Mouse (Mus musculus) frontal cortex, adult (tissue): ENCODE results near the gene Zfp296.
A peak's percentile ranks its signal among the peaks of the same experiment; 100 is the strongest.

Source experiments
- ATAC-seq: cut with Nextera tagmentation; 2 replicates; pipeline ENCODE4 v1.9.2; 2017; ENCODE audit warnings: mild to moderate bottlenecking, moderate library complexity, mixed read lengths; ENCODE audit not compliant: low TSS enrichment

Gene Zfp296

GRCm38 (mm10) chr7:19577141-19577852 lies at the start of gene Zfp296, which contains the start of gene Gemin7:
Zfp296 (plus strand) TSS chr7:19577287.
Gemin7 (minus strand) TSS chr7:19577595.
- peak; percentile 20; the same call in 1 of the 2 replicates for ATAC-seq

GRCm38 (mm10) chr7:19531077-19531476 lies 46.0 kb upstream of the Zfp296 start:
- no peak for ATAC-seq

- ATAC-seq = no peak
Observed at GRCm38 (mm10) chr7:19532240-19532639, 44.8 kb upstream of the Zfp296 start.

- no peak for ATAC-seq
Observed at GRCm38 (mm10) chr7:19534676-19535075, 42.4 kb upstream of the Zfp296 start.

- no peak for ATAC-seq
Observed at GRCm38 (mm10) chr7:19540771-19541566, 36.1 kb upstream of the Zfp296 start.

- no peak for ATAC-seq
Observed at GRCm38 (mm10) chr7:19541681-19542154, 35.4 kb upstream of the Zfp296 start.

- ATAC-seq = peak; percentile 70; the same call in 1 of the 2 replicates
Observed at GRCm38 (mm10) chr7:19542155-19542691, 34.9 kb upstream of the Zfp296 start.

- no peak for ATAC-seq
Observed at GRCm38 (mm10) chr7:19543584-19543983, 33.5 kb upstream of the Zfp296 start.

GRCm38 (mm10) chr7:19546007-19546406 lies 31.1 kb upstream of the Zfp296 start:
- ATAC-seq = no peak

- no peak for ATAC-seq
Observed at GRCm38 (mm10) chr7:19547344-19547969, 29.6 kb upstream of the Zfp296 start.

- ATAC-seq = no peak
Observed at GRCm38 (mm10) chr7:19549394-19549793, 27.7 kb upstream of the Zfp296 start.

GRCm38 (mm10) chr7:19551634-19552033 lies 25.5 kb upstream of the Zfp296 start:
- no peak for ATAC-seq

- ATAC-seq = no peak
Observed at GRCm38 (mm10) chr7:19552443-19552842, 24.6 kb upstream of the Zfp296 start.

- peak; percentile 93 for ATAC-seq
Observed at GRCm38 (mm10) chr7:19554168-19554567, 22.9 kb upstream of the Zfp296 start.

- ATAC-seq = no peak
Observed at GRCm38 (mm10) chr7:19557086-19557485, 20.0 kb upstream of the Zfp296 start.

GRCm38 (mm10) chr7:19557982-19558900 lies 18.8 kb upstream of the Zfp296 start:
- peak; percentile 4; the same call in 1 of the 2 replicates for ATAC-seq

GRCm38 (mm10) chr7:19558965-19559364 lies 18.1 kb upstream of the Zfp296 start:
- no peak for ATAC-seq

- ATAC-seq = no peak
Observed at GRCm38 (mm10) chr7:19560491-19561260, 16.4 kb upstream of the Zfp296 start.

- ATAC-seq = 0 out of 2 replicates have a peak, but pooled peaks have one; percentile 2
Observed at GRCm38 (mm10) chr7:19561431-19561764, 15.7 kb upstream of the Zfp296 start.
